Mouse (Mus musculus): Measurements from ENCODE around the gene Rabgap1l.
A peak's percentile ranks its signal among the peaks of the same experiment; 100 is the strongest.

GRCm38 (mm10) chr1:160253108-160253507 lies 539.9 kb downstream of the Rabgap1l start:
- no peak for TF ChIP-seq EP300 (IDR thresholded peaks at IDR 0.05; ENCODE audit: insufficient read depth, low read depth, low read length)
- TF ChIP-seq CTCF (IDR thresholded peaks at IDR 0.05) = peak; percentile 35
- no peak for TF ChIP-seq POLR2A (IDR thresholded peaks at IDR 0.05; ENCODE audit: insufficient read depth, low read depth, low read length)
